Mouse (Mus musculus) CH12.LX (cell line): Measurements from ENCODE around the gene Acsbg1.

Source experiments
- EP300 ChIP-seq: IDR thresholded peaks from 2 replicates; pipeline ENCODE4 v1.6.1; 2011; ENCODE audit warnings: low read length, improper control_type of control experiment
- POLR2A ChIP-seq: IDR thresholded peaks from 2 replicates; pipeline ENCODE4 v1.6.1; 2011; ENCODE audit warnings: low read depth, mild to moderate bottlenecking, improper control_type of control experiment, low read length
- TBP ChIP-seq: conservative IDR thresholded peaks from 2 replicates; pipeline ENCODE4 v1.6.1; 2011; ENCODE audit warnings: low read depth, low read length, improper control_type of control experiment

- TF ChIP-seq EP300 = no peak
- TF ChIP-seq TBP = no peak
- TF ChIP-seq POLR2A = no peak
Observed at GRCm38 (mm10) chr9:54668455-54668854, 6.8 kb upstream of the Acsbg1 start.
